Mouse (Mus musculus) erythroblast, adult 5-6 weeks (primary cell): ENCODE measurements at regions not wholly inside any gene's neighbourhood (a gene's known extent, or its start where the extent isn't known, plus 50 kb on each side); places are given as distances from the start of the nearest gene placed in this dataset.

Experiments
- ATAC-seq: replicated peaks from 2 replicates; pipeline ENCODE4 v1.8.0; 2016; ENCODE audit warnings: moderate number of reproducible peaks, mild to moderate bottlenecking, moderate TSS enrichment, inconsistent platforms; ENCODE audit not compliant: poor library complexity, low FRiP score, severe bottlenecking

DNA sequence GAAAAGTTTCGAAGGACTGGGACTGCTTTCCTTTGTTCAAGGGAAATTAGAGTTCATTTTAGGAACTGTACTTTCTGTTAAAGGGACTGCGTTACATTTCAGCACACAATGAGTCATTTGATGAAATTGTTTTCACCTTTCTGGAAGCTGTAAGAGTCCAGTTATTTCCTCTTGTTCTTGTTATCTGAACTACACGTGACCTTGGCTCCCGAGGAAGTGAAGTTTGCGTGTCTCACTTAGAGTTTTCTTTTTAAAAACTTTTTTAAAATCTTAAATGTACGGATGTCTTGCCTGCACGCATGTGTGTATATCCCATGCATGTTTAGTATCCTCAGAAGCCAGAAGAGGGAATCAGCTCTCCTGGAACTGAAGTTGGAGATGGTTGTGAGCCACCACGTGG is 52.6 kb upstream of the Fxr1 start:
- ATAC-seq: no peak
